Mouse (Mus musculus) olfactory bulb, adult 2 months (tissue): ENCODE data around the gene Myf6.

ENCODE experiments used
- CTCF ChIP-seq: fragments of 200-500 bp; IDR thresholded peaks from 2 replicates; pipeline ENCODE4 v1.5.1; 2012; ENCODE audit warnings: low read depth, mild to moderate bottlenecking, low read length, moderate library complexity; ENCODE audit not compliant: insufficient read depth
- POLR2A ChIP-seq: fragments of 200-500 bp; IDR thresholded peaks from 2 replicates; pipeline ENCODE4 v1.6.1; 2012; ENCODE audit warnings: mild to moderate bottlenecking, low read depth, low read length, moderate library complexity; ENCODE audit not compliant: insufficient read depth

- no peak for TF ChIP-seq POLR2A
- no peak for TF ChIP-seq CTCF
Measured at GRCm38 (mm10) chr10:107528758-107529157, 34.2 kb upstream of the Myf6 start.
